Mouse (Mus musculus) heart, embryonic 15.5 days (tissue): ENCODE measurements around the gene Hbb-bh2. TPM values are rescaled to one million over a fixed set of nuclear protein-coding genes. Genes with fewer than 3 reads are reported as not detected.
A peak's percentile ranks its signal among the peaks of the same experiment; 100 is the strongest.

Source experiments
- ATAC-seq: fragments of 200-750 bp; cut with Nextera tagmentation; replicated peaks from 2 replicates; pipeline ENCODE4 v1.8.0; 2017; ENCODE audit warnings: low read depth, moderate TSS enrichment; ENCODE audit not compliant: insufficient number of reproducible peaks, insufficient read depth, low FRiP score
- H3K27ac ChIP-seq: fragments of 300-500 bp; sonication (generic); 2 replicates; pipeline ENCODE4 v1.5.1; 2015; ENCODE audit warnings: mild to moderate bottlenecking, inconsistent platforms
- H3K27me3 ChIP-seq: fragments of 300-500 bp; sonication (generic); 2 replicates; pipeline ENCODE4 v1.6.1; 2015; ENCODE audit warnings: inconsistent platforms
- H3K36me3 ChIP-seq: fragments of 300-500 bp; sonication (generic); 2 replicates; pipeline ENCODE4 v1.6.1; 2015; ENCODE audit warnings: mild to moderate bottlenecking, inconsistent platforms
- H3K4me1 ChIP-seq: fragments of 300-500 bp; sonication (generic); replicated peaks from 2 replicates; pipeline ENCODE4 v1.6.1; 2015; ENCODE audit warnings: inconsistent platforms
- H3K4me2 ChIP-seq: fragments of 300-500 bp; sonication (generic); 2 replicates; pipeline ENCODE4 v1.6.1; 2015; ENCODE audit warnings: inconsistent platforms, mild to moderate bottlenecking, moderate library complexity
- H3K4me3 ChIP-seq: fragments of 300-500 bp; sonication (generic); 2 replicates; pipeline ENCODE4 v1.5.1; 2015; ENCODE audit warnings: mild to moderate bottlenecking, inconsistent platforms
- H3K9ac ChIP-seq: fragments of 300-500 bp; sonication (generic); 2 replicates; pipeline ENCODE4 v1.6.1; 2015; ENCODE audit warnings: mild to moderate bottlenecking, inconsistent platforms
- H3K9me3 ChIP-seq: fragments of 300-500 bp; sonication (generic); replicated peaks from 2 replicates; pipeline ENCODE4 v1.6.1; 2016; ENCODE audit warnings: inconsistent platforms
- WGBS: fragments of 180-500 bp; shearing (Covaris S2); methylation state at CpG from one replicate; pipeline ENCODE4 v1.1.7; 2015; ENCODE audit warnings: mixed read lengths; 5-methylcytosine and 5-hydroxymethylcytosine counted together
- polyA plus RNA-seq: library from polyadenylated mRNA; unstranded; fragments of >200 nt; fragmentation: Nextera tagmentation; extraction: Ambion mirVana; gene quantifications from 2 replicates; pipeline ENCODE4 v1.2.1, GENCODE M21; 2015

The Hbb-bh2 gene
- not detected in 2 replicates for polyA plus RNA-seq

- H3K27ac ChIP-seq, result no peak within 1 kb of the TSS
- H3K4me3 ChIP-seq, result no peak within 1 kb of the TSS
- no peak within 1 kb of the TSS for H3K4me2 ChIP-seq
- H3K9me3 ChIP-seq, result no peaks in the 10 kb centered on the region
- no peak for ATAC-seq
- H3K36me3 ChIP-seq, result no peaks in the 10 kb centered on the region
- 73% methylated on average over 3 of the region's 3 CpGs for WGBS
- no peaks in the 10 kb centered on the region for H3K27me3 ChIP-seq
- H3K9ac ChIP-seq, result no peak within 1 kb of the TSS
- no peaks in the 10 kb centered on the region for H3K4me1 ChIP-seq
Measured at GRCm38 (mm10) chr7:103840268-103840667, at the start of gene Hbb-bh2. Gene Hbb-bh2 (minus strand): TSS chr7:103840520.

DNA sequence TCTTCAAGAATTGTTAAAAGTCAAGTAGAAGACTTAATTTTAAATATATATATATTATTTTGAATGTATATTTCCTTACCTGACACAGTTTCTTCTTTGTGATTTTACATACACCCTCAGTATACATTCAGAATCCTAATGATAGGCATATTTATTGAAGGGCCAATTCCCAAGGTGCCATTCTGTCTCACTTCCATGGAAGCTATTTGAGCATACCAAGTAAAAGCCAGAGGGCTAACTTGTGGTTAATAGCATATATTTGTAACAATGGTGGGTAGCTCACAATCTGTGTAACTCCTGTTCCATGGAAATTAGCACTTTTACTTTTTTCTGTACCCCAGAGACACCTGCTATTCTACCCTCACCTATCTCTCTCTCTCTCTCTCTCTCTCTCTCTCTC is 45.8 kb upstream of the Hbb-bh2 start, which contains the start of gene Olfr66:
TSS of gene Olfr66 (minus strand) at position 101 of the 400 bp plus-strand sequence.
- no peaks in the 10 kb centered on the region for H3K4me1 ChIP-seq
- no peaks in the 10 kb centered on the region for H3K36me3 ChIP-seq
- H3K4me3 ChIP-seq, result no peak within 1 kb of the TSS
- no peak within 1 kb of the TSS for H3K4me2 ChIP-seq
- ATAC-seq, result no peak
- no peak within 1 kb of the TSS for H3K27ac ChIP-seq
- H3K9me3 ChIP-seq, result no peaks in the 10 kb centered on the region
- H3K27me3 ChIP-seq, result no peaks in the 10 kb centered on the region
- no peak within 1 kb of the TSS for H3K9ac ChIP-seq

DNA sequence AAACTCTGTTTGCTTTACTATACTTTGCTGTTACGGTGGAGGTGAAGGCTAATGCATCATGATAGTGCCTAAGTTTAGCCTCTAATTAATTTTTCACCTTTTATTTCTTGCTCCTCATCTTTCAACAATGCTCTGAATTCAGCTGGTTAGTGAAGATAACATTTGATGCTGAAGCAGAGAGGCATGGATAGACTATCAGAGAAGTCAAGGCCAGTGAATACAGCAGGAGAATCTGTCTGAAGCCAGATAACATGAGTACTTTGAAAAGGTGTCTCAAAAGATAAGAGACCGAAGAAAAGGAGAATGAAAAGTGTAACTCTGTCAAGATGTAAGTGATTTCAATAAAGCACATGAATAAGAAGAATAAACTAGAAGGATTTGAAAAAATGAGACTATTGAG is 36.8 kb upstream of the Hbb-bh2 start:
- no peak overlapping the region for H3K4me3 ChIP-seq
- WGBS, result 59% methylated on average over 2 of the region's 2 CpGs
- no peaks in the 10 kb centered on the region for H3K36me3 ChIP-seq
- no peak overlapping the region for H3K4me2 ChIP-seq
- no peaks in the 10 kb centered on the region for H3K9me3 ChIP-seq
- H3K27ac ChIP-seq, result no peak overlapping the region
- no peaks in the 10 kb centered on the region for H3K4me1 ChIP-seq
- H3K9ac ChIP-seq, result no peak overlapping the region
- no peak for ATAC-seq
- no peaks in the 10 kb centered on the region for H3K27me3 ChIP-seq

- no peaks in the 10 kb centered on the region for H3K9me3 ChIP-seq
- H3K4me2 ChIP-seq, result no peak overlapping the region
- H3K4me3 ChIP-seq, result no peak overlapping the region
- no peaks in the 10 kb centered on the region for H3K36me3 ChIP-seq
- H3K9ac ChIP-seq, result no peak overlapping the region
- 41% methylated on average over 5 of the region's 5 CpGs for WGBS
- H3K27ac ChIP-seq, result no peak overlapping the region
- no peak for ATAC-seq
- H3K27me3 ChIP-seq, result no peaks in the 10 kb centered on the region
- H3K4me1 ChIP-seq, result peaks cover 3% of the 10 kb centered on the region; the same call in 1 of the 2 replicates
Measured at GRCm38 (mm10) chr7:103874451-103874850, 34.1 kb upstream of the Hbb-bh2 start.

DNA sequence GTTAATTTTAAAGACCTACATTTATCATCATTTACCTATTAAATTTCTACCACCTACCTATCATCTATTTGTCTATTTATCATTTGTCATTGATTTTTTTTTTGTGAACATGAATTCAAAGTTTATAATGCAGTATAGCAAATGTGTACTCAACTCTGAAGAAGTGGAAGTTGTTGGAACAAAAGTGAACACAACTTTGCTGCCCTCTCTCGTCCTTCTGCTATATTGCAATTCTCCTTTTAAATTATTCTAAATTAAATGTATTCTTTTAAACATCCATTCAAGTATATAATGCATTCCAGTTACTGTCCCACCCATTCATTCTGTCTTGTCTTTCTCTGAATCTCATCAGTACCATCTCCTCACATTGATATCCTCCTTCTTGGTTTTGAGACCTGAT is 32.7 kb upstream of the Hbb-bh2 start:
- Histone ChIP-seq H3K9ac (no peak overlapping the region), H3K4me3 (no peak overlapping the region), H3K4me2 (no peak overlapping the region), H3K27ac (no peak overlapping the region), H3K27me3 (no peaks in the 10 kb centered on the region), H3K9me3 (no peaks in the 10 kb centered on the region), H3K36me3 (no peaks in the 10 kb centered on the region), H3K4me1 (peaks cover 3% of the 10 kb centered on the region; the same call in 1 of the 2 replicates)
- ATAC-seq, result no peak
- WGBS, result 4% methylated on average over 1 of the region's 1 CpGs

DNA sequence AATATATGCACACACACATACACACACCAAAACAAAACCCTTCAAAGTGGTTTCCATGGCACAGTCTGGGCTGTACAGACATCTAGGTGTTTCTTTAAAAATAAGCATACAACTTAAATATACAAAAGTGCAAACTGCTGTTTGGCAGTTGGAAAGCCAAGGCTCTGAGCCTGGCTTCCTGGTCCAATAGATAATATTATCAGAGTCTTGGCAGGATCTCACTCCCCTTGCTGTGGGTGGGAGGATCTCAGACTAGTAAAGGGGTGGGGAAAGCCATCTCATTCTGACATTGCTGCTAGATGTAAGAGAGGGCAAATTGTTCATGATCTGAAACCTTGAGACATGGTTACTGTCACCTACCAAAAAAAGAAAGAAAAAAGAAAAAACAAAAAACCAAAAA is 30.3 kb upstream of the Hbb-bh2 start:
- Histone ChIP-seq H3K27me3 (no peaks in the 10 kb centered on the region), H3K4me2 (no peak overlapping the region), H3K4me3 (no peak overlapping the region), H3K4me1 (peaks cover 3% of the 10 kb centered on the region; the same call in 1 of the 2 replicates), H3K27ac (no peak overlapping the region), H3K9ac (no peak overlapping the region), H3K9me3 (no peaks in the 10 kb centered on the region), H3K36me3 (no peaks in the 10 kb centered on the region)
- ATAC-seq, result 0 out of 2 replicates have a peak, but pooled peaks have one; percentile 50

- no peak overlapping the region for H3K4me2 ChIP-seq
- peaks cover 3% of the 10 kb centered on the region; the same call in 1 of the 2 replicates for H3K4me1 ChIP-seq
- H3K27ac ChIP-seq, result no peak overlapping the region
- no peak overlapping the region for H3K4me3 ChIP-seq
- no peaks in the 10 kb centered on the region for H3K27me3 ChIP-seq
- ATAC-seq, result no peak
- H3K9ac ChIP-seq, result no peak overlapping the region
- H3K9me3 ChIP-seq, result no peaks in the 10 kb centered on the region
- no peaks in the 10 kb centered on the region for H3K36me3 ChIP-seq
Measured at GRCm38 (mm10) chr7:103865716-103866115, 25.4 kb upstream of the Hbb-bh2 start.

- Histone ChIP-seq H3K27me3 (no peaks in the 10 kb centered on the region), H3K4me3 (no peak overlapping the region), H3K4me2 (no peak overlapping the region), H3K36me3 (no peaks in the 10 kb centered on the region), H3K9ac (no peak overlapping the region), H3K4me1 (no peaks in the 10 kb centered on the region), H3K9me3 (no peaks in the 10 kb centered on the region), H3K27ac (no peak overlapping the region)
- ATAC-seq, result no peak
- 80% methylated on average over 3 of the region's 3 CpGs for WGBS
Measured at GRCm38 (mm10) chr7:103861531-103861930, 21.2 kb upstream of the Hbb-bh2 start.

GRCm38 (mm10) chr7:103860855-103861254 is 20.5 kb upstream of the Hbb-bh2 start:
- H3K27ac ChIP-seq, result no peak overlapping the region
- peak; percentile 84; the same call in 1 of the 2 replicates for ATAC-seq
- WGBS, result 31% methylated on average over 1 of the region's 1 CpGs

DNA sequence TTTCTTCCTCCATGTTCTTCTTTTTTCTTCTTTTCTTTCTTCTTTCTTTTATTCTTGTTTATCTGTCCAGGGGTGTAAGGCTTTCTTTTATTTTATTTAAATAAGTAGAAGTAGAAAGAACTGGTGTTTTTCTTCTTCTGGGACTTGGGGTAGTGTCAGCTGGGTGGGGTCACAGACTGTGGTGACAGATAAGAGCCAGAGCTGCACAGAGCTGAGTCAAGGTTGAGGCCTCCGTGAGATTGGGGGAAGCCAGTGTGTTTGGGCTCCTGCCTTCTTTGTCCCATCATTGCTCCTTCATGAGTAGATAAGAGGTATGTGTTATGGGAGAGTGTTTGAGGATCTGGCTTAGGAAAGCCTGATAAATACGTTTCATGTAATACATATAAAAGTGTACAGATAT is 18.8 kb upstream of the Hbb-bh2 start:
- H3K4me3 ChIP-seq, result no peak overlapping the region
- H3K4me1 ChIP-seq, result no peaks in the 10 kb centered on the region
- no peak overlapping the region for H3K9ac ChIP-seq
- ATAC-seq, result no peak; the same call in 1 of the 2 replicates
- no peaks in the 10 kb centered on the region for H3K36me3 ChIP-seq
- no peaks in the 10 kb centered on the region for H3K27me3 ChIP-seq
- no peak overlapping the region for H3K27ac ChIP-seq
- 14% methylated on average over 2 of the region's 2 CpGs for WGBS
- no peak overlapping the region for H3K4me2 ChIP-seq
- H3K9me3 ChIP-seq, result no peaks in the 10 kb centered on the region

More at GRCm38 (mm10) chr7:103860855-103861254, 20.5 kb upstream of the Hbb-bh2 start:
- Histone ChIP-seq H3K4me3 (no peak overlapping the region), H3K4me2 (no peak overlapping the region), H3K9me3 (no peaks in the 10 kb centered on the region), H3K36me3 (no peaks in the 10 kb centered on the region), H3K4me1 (no peaks in the 10 kb centered on the region), H3K9ac (no peak overlapping the region), H3K27me3 (no peaks in the 10 kb centered on the region)

- Histone ChIP-seq H3K27me3 (no peaks in the 10 kb centered on the region), H3K9me3 (no peaks in the 10 kb centered on the region), H3K36me3 (no peaks in the 10 kb centered on the region), H3K4me1 (no peaks in the 10 kb centered on the region), H3K9ac (no peak overlapping the region), H3K4me3 (no peak overlapping the region), H3K27ac (no peak overlapping the region), H3K4me2 (no peak overlapping the region)
- no peak for ATAC-seq
- 51% methylated on average over 1 of the region's 1 CpGs for WGBS
Measured at GRCm38 (mm10) chr7:103854669-103855068, 14.3 kb upstream of the Hbb-bh2 start.

DNA sequence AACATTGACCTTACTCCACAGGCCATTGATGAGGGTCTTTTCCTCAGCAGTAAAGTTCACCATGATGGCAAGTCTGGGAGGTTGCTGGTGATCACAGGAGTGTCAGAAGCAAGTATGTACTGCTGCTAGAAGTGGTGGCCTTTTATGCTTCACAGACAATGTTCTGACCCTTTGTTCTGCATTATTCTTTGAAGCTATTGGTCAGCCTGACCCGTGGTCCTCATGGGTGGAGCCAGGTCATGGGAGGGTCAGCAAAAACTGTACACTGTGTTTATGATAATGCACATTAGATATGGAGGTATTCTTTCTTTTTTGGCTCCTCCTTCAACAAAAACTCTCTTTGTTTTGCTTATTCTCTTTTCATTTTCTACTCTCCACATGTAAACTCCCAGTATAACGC is 12.8 kb upstream of the Hbb-bh2 start, which contains the start of gene Hbb-y:
TSS of gene Hbb-y (minus strand) at position 127 of the 400 bp plus-strand sequence.
- Histone ChIP-seq H3K27ac (no peak within 1 kb of the TSS), H3K9me3 (no peaks in the 10 kb centered on the region), H3K9ac (no peak within 1 kb of the TSS), H3K4me1 (no peaks in the 10 kb centered on the region), H3K36me3 (no peaks in the 10 kb centered on the region), H3K27me3 (no peaks in the 10 kb centered on the region), H3K4me3 (no peak within 1 kb of the TSS), H3K4me2 (no peak within 1 kb of the TSS)
- WGBS, result 57% methylated on average over 2 of the region's 2 CpGs
- no peak for ATAC-seq
